Mouse (Mus musculus): ENCODE results near the gene Olfr524.

Olfr524 gene

GRCm38 (mm10) chr7:140186646-140187620, 18.8 kb downstream of the Olfr524 start:
- no peak for DNase-seq (ENCODE audit: low spot score in 2 of 2)

- no peak for DNase-seq (ENCODE audit: low spot score in 2 of 2)
These were observed 21.6 kb downstream of the Olfr524 start for GRCm38 (mm10) chr7:140184206-140184605.

- no peak for DNase-seq (ENCODE audit: low spot score in 2 of 2)
These were observed 25.1 kb downstream of the Olfr524 start for GRCm38 (mm10) chr7:140180692-140181091.

GRCm38 (mm10) chr7:140179176-140179575, 26.6 kb downstream of the Olfr524 start:
- DNase-seq (ENCODE audit: low spot score in 2 of 2): no peak

- DNase-seq (ENCODE audit: low spot score in 2 of 2): no peak
These were observed 32.8 kb downstream of the Olfr524 start, which contains the start of gene Olfr523 for GRCm38 (mm10) chr7:140172936-140173335. Olfr523 (plus strand) TSS chr7:140173217.

- no peak for DNase-seq (ENCODE audit: low spot score in 2 of 2)
These were observed 34.9 kb downstream of the Olfr524 start for GRCm38 (mm10) chr7:140170863-140171262.

DNA sequence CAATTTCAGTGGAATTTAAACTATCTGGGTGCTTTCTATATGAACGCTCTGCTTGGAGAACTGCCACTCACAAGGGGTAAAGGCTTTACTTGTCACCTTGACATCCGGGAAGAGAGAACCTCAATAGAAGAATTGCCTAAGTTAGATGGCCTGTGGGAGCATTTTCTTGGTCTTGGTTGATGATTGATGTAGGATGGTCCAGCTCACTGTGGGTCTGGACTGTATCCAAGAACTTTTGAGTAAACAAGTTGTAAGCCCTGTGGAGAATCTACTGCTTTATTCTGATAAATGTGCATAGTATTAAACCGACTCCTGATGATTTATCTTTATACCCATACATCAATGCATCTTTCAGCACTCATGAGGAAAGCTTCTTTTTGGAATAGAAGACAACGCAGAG, 36.4 kb downstream of the Olfr524 start:
- DNase-seq (ENCODE audit: low spot score in 2 of 2): no peak

- DNase-seq (ENCODE audit: low spot score in 2 of 2): no peak
These were observed 37.8 kb downstream of the Olfr524 start for GRCm38 (mm10) chr7:140167950-140168349.

- no peak for DNase-seq (ENCODE audit: low spot score in 2 of 2)
These were observed 41.1 kb downstream of the Olfr524 start, which contains the start of gene Olfr522 for GRCm38 (mm10) chr7:140164664-140165063. Olfr522 (minus strand) TSS chr7:140164764.

DNA sequence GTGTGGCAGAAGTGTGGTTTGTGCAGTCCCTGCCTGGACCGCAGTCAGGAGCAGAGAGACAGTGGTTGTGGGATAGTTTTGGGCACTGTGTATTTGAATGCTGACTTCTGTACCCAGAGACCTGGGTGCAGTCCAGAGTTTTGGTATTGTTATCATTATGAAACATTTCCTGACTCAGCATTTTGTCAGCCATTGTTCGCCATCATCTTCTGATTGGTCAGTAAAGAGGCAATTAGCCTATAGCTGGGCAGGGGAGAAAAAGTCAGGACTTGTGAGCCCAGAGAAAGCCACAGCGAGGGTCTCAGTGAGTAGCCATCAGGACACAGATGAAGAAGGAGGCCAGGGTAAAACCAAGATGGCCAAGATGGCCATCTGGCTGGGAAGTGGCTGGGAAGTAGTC, 45.4 kb downstream of the Olfr524 start:
- no peak for DNase-seq (ENCODE audit: low spot score in 2 of 2)

- DNase-seq (ENCODE audit: low spot score in 2 of 2): no peak
These were observed 51.4 kb downstream of the Olfr524 start, which contains the start of gene Sprn for GRCm38 (mm10) chr7:140154218-140154927. Sprn (minus strand) TSS chr7:140154877.

- DNase-seq (ENCODE audit: low spot score in 2 of 2): no peak
These were observed 51.9 kb downstream of the Olfr524 start for GRCm38 (mm10) chr7:140153829-140154217.

- no peak for DNase-seq (ENCODE audit: low spot score in 2 of 2)
These were observed 52.4 kb downstream of the Olfr524 start for GRCm38 (mm10) chr7:140153383-140153782.
